Mouse (Mus musculus) lung, adult 2 months (tissue): ENCODE measurements at regions not wholly inside any gene's neighbourhood (a gene's known extent, or its start where the extent isn't known, plus 50 kb on each side); places are given as distances from the start of the nearest gene placed in this dataset.

Experiments used
- CTCF ChIP-seq: fragments of 200-500 bp; IDR thresholded peaks from 2 replicates; pipeline ENCODE4 v1.5.1; 2011; ENCODE audit warnings: mild to moderate bottlenecking, low read length, control low read depth; ENCODE audit not compliant: insufficient read depth
- POLR2A ChIP-seq: fragments of 200-500 bp; IDR thresholded peaks from 2 replicates; pipeline ENCODE4 v1.6.1; 2011; ENCODE audit warnings: low read depth, mild to moderate bottlenecking, control low read depth, low read length, borderline replicate concordance; ENCODE audit errors: extremely low read depth

DNA sequence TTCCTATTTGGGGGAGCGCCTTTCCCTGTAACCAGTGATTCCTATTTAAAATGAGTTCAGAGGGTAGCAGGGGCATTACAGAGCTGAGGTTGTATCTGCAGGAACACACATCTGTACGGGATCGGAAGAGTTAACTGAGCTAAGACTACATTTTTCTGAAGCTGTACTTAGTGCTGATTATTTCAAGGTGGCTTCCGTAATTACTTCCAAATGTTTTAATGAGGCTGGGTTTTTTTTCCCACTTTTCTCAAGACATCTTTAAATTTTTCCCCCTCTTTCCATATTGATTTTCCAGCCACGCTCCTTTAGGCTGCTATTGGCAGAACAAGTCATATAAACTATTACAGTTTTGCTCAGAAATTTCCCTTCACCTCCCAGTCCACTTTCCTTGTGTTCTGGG is 82.1 kb upstream of the Cabcoco1 start:
- no peak for TF ChIP-seq POLR2A
- no peak for TF ChIP-seq CTCF
